Mouse (Mus musculus) right cerebral cortex, adult 18-20 months (tissue): ENCODE measurements around the gene Nedd4.

Source experiments
- DNase-seq: peaks from one replicate; pipeline ENCODE4 v3.0.0; 2022; ENCODE audit warnings: mixed read lengths

The Nedd4 gene

GRCm38 (mm10) chr9:72681652-72682228 is 19.6 kb downstream of the Nedd4 start:
- no peak for DNase-seq

GRCm38 (mm10) chr9:72683268-72683667 is 21.1 kb downstream of the Nedd4 start:
- no peak for DNase-seq

GRCm38 (mm10) chr9:72685231-72685630 is 23.1 kb downstream of the Nedd4 start:
- no peak for DNase-seq

GRCm38 (mm10) chr9:72686506-72686905 is 24.4 kb downstream of the Nedd4 start:
- DNase-seq: no peak

- no peak for DNase-seq
These were observed 27.4 kb downstream of the Nedd4 start for GRCm38 (mm10) chr9:72689522-72689921.

- no peak for DNase-seq
These were observed 28.7 kb downstream of the Nedd4 start for GRCm38 (mm10) chr9:72690811-72691210.

- no peak for DNase-seq
These were observed 29.8 kb downstream of the Nedd4 start for GRCm38 (mm10) chr9:72691942-72692341.

- peak; percentile 39 for DNase-seq
These were observed 31.0 kb downstream of the Nedd4 start for GRCm38 (mm10) chr9:72693081-72693696.

- DNase-seq: no peak
These were observed 31.7 kb downstream of the Nedd4 start for GRCm38 (mm10) chr9:72693861-72694260.

GRCm38 (mm10) chr9:72696508-72696907 is 34.4 kb downstream of the Nedd4 start:
- DNase-seq: no peak

- no peak for DNase-seq
These were observed 35.6 kb downstream of the Nedd4 start for GRCm38 (mm10) chr9:72697779-72698178.

GRCm38 (mm10) chr9:72699702-72700101 is 37.6 kb downstream of the Nedd4 start:
- DNase-seq: no peak

- DNase-seq: no peak
These were observed 39.3 kb downstream of the Nedd4 start for GRCm38 (mm10) chr9:72701441-72701840.

GRCm38 (mm10) chr9:72702075-72702474 is 39.9 kb downstream of the Nedd4 start:
- DNase-seq: peak; percentile 32

GRCm38 (mm10) chr9:72703142-72703541 is 41.0 kb downstream of the Nedd4 start:
- DNase-seq: no peak

GRCm38 (mm10) chr9:72703754-72704153 is 41.6 kb downstream of the Nedd4 start:
- no peak for DNase-seq

GRCm38 (mm10) chr9:72705270-72705669 is 43.1 kb downstream of the Nedd4 start:
- DNase-seq: no peak

- DNase-seq: no peak
These were observed 45.9 kb downstream of the Nedd4 start for GRCm38 (mm10) chr9:72707999-72708398.

GRCm38 (mm10) chr9:72708690-72709089 is 46.5 kb downstream of the Nedd4 start:
- no peak for DNase-seq

- DNase-seq: no peak
These were observed 47.9 kb downstream of the Nedd4 start for GRCm38 (mm10) chr9:72710060-72710459.

- no peak for DNase-seq
These were observed 52.8 kb downstream of the Nedd4 start for GRCm38 (mm10) chr9:72714945-72715344.

GRCm38 (mm10) chr9:72716200-72716599 is 54.1 kb downstream of the Nedd4 start:
- no peak for DNase-seq

GRCm38 (mm10) chr9:72719143-72719542 is 57.0 kb downstream of the Nedd4 start:
- no peak for DNase-seq

- DNase-seq: no peak
These were observed 59.1 kb downstream of the Nedd4 start for GRCm38 (mm10) chr9:72721221-72721620.

- DNase-seq: no peak
These were observed 60.5 kb downstream of the Nedd4 start for GRCm38 (mm10) chr9:72722622-72723021.
